Mouse (Mus musculus): ENCODE measurements around the gene Nrip1.

- TF ChIP-seq CTCF (IDR thresholded peaks at IDR 0.05; ENCODE audit: borderline replicate concordance, insufficient read depth, low read length), result no peak
- TF ChIP-seq POLR2A (IDR thresholded peaks at IDR 0.05; ENCODE audit: low read depth, low read length), result no peak
Observed at GRCm38 (mm10) chr16:76393267-76393666, 19.6 kb upstream of the Nrip1 start.
